Mouse (Mus musculus) thymus, postnatal 14 days (tissue): Measurements from ENCODE around the gene Rbl1.
A peak's percentile ranks its signal among the peaks of the same experiment; 100 is the strongest.
"Not testable (repeated sequence)": the region's sequence is repeated elsewhere in the genome, so short reads cannot be mapped to it uniquely, and the experiment has no call there.

ENCODE experiments used
- DNase-seq: peaks from one replicate; pipeline ENCODE4 v3.0.0; 2021

Rbl1 gene

GRCm38 (mm10) chr2:157170166-157170565 is 34.2 kb downstream of the Rbl1 start:
- DNase-seq: no peak

DNA sequence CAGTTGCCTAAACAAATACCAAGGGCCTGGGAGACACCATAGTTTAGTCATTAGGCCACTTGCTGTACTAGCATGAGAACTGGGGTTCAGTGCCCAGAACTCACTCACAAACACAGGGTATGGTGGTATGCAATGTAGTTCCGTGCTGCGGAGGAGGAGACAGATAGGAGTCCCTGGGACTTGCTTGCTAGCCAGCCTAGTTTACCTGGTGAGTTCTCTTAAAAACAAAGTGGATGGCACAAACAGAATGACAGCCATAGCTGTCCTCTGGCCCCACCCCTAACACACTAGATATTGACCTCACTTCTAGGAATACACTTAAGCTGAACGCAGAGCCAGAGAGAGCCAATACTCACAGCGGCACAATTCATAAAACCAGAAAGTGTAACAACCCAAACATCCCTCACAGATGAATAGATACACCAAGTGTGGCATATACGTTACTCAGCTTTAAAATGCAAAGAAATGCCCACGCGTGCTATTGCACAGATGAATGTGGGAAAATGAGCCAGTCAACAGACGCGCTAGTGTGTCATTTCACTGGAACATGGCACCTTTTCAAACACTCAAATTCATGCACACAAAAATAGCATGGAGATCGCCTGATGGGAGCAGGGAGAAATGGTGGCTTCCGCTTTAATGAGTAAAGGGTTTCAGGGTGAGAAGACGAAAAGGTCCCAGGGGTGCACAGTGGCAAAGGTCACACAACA is 37.8 kb downstream of the Rbl1 start:
- DNase-seq: no peak

GRCm38 (mm10) chr2:157165312-157166224 is 38.8 kb downstream of the Rbl1 start:
- DNase-seq: not testable (repeated sequence)

DNA sequence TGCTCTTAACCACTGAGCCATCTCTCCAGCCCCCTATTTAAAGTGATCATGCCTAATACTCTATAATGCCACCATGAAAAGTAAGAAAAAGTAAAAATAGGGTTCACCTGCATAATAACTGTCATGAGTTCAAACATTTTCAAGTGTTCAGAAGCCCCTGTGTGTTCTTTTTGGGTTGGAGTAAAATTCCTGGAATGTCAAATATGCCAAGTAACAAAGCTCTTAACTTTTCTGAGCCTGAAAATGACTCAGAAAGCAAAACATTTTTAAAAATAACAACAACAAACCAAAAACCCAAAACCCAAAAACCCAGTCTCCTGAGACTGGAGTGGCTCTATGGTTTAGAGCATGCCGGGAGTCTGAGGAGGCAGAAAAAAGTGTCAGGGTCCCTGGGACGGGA is 40.2 kb downstream of the Rbl1 start:
- DNase-seq: no peak

GRCm38 (mm10) chr2:157156079-157156478 is 48.3 kb downstream of the Rbl1 start:
- DNase-seq: no peak

- DNase-seq: no peak
Observed at GRCm38 (mm10) chr2:157153235-157153634, 51.1 kb downstream of the Rbl1 start.

GRCm38 (mm10) chr2:157148417-157148816 is 55.9 kb downstream of the Rbl1 start:
- DNase-seq: no peak

- peak; percentile 16 for DNase-seq
Observed at GRCm38 (mm10) chr2:157147397-157148020, 56.8 kb downstream of the Rbl1 start.

- no peak for DNase-seq
Observed at GRCm38 (mm10) chr2:157145173-157145572, 59.2 kb downstream of the Rbl1 start.

GRCm38 (mm10) chr2:157144132-157144531 is 60.2 kb downstream of the Rbl1 start:
- DNase-seq: no peak

GRCm38 (mm10) chr2:157141962-157142361 is 62.4 kb downstream of the Rbl1 start:
- no peak for DNase-seq

DNA sequence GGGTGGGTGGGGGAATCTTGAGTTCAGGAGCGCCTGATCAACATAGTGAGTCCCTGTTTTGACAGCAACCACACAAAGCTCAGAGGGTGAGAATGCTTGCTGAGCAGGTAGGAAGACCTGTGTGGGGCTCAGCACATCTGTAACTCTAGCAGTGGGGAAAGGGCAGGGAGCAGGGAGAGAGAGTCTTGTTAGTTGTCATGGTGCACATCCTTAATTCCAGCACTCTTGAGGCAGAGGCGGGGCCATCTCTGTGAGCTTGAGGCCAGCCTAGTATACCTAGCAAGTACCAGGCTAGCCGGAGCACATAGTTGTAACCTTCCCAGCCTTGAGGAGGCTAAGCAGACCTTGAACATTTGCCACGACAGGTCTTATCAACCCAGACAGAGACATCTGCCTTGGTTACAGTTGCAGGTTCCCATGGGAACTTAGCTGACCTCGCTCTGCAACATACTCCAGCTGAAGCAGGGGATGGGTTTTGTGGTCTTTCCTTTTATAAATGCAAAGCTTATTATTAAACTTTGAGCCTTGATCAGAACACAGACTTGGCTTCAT is 65.0 kb downstream of the Rbl1 start:
- no peak for DNase-seq

GRCm38 (mm10) chr2:157138808-157139207 is 65.5 kb downstream of the Rbl1 start:
- no peak for DNase-seq

GRCm38 (mm10) chr2:157137959-157138731 is 66.2 kb downstream of the Rbl1 start:
- no peak for DNase-seq

- DNase-seq: no peak
Observed at GRCm38 (mm10) chr2:157136646-157137045, 67.7 kb downstream of the Rbl1 start.

DNA sequence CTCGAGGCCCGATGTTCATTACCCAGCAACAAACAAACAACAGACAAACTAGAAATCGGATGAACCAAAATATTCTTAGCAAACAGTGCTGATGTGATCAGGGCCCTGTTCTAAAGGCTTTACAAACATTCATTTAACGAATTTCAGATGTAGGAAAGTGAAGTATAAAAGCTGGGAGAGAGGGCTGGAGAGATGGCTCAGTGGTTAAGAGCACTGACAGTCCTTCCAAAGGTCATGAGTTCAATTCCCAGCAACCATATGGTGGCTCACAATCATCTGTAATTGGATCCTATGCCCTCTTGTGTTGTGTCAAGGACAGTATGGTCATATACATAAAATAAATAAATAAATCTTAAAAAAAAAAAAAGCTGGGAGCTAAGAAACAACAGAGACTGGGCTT is 68.2 kb downstream of the Rbl1 start:
- no peak for DNase-seq

GRCm38 (mm10) chr2:157135529-157136120 is 68.7 kb downstream of the Rbl1 start:
- DNase-seq: no peak

DNA sequence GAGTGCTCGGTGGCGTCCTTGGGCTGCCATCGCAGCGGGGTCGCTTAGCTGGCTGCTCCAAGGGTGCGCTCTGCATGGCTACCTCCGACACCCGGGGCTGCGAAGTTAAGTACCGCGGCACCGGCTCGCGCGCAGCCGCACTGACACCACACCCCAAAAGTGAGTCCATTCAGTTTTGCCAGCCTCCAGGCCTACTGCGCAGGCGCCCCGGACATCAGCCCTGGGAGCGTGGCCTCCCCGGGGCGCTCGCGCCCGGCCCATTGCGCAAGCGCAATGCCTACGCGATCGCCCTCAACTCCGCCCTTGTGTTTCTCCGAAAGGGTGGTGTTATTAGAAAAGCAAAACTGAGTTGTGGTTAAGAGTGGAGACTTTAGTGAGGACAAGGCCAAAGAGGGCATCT is 69.3 kb downstream of the Rbl1 start, which contains the start of gene Samhd1:
TSS of gene Samhd1 (minus strand) at position 252 of the 400 bp plus-strand sequence.
- DNase-seq: peak; percentile 67

- DNase-seq: peak; percentile 37
Observed at GRCm38 (mm10) chr2:157134479-157134931, 69.8 kb downstream of the Rbl1 start.

GRCm38 (mm10) chr2:157133769-157134478 is 70.4 kb downstream of the Rbl1 start:
- DNase-seq: no peak
